Mouse (Mus musculus) C2C12 (cell line): Measurements from ENCODE around the gene Sox8.

Experiments
- CTCF ChIP-seq: IDR thresholded peaks from one replicate; pipeline ENCODE4 v1.5.1; 2011; ENCODE audit not compliant: control insufficient read depth, insufficient read depth, insufficient read length
- MAX ChIP-seq: IDR thresholded peaks from one replicate; pipeline ENCODE4 v1.6.1; 2011; ENCODE audit warnings: mild to moderate bottlenecking, control low read depth

GRCm38 (mm10) chr17:25547026-25547425 is 23.5 kb downstream of the Sox8 start:
- TF ChIP-seq CTCF (no peak), MAX (no peak)
